Mouse (Mus musculus) hematopoietic stem cell, adult 5-6 weeks (primary cell): Measurements from ENCODE around the gene Cx3cl1. TPM values are rescaled to one million over a fixed set of nuclear protein-coding genes. Genes with fewer than 3 reads are reported as not detected.

Experiments used
- ATAC-seq, 2 experiments: fragments of 125-278 bp in 1 of 2; replicated peaks in 1 of 2; 2 replicates each; pipeline ENCODE4 v1.8.0; 2016 to 2017; ENCODE audit warnings: inconsistent platforms in 2 of 2, mild to moderate bottlenecking in 2 of 2, moderate number of reproducible peaks in 2 of 2, low read depth in 1 of 2, moderate TSS enrichment in 1 of 2; ENCODE audit not compliant: low FRiP score in 2 of 2, poor library complexity in 2 of 2, severe bottlenecking in 2 of 2, insufficient read depth in 1 of 2, low TSS enrichment in 1 of 2
- total RNA-seq: library from RNA; stranded (forward); fragments of 172-1452, 232-1000 nt; gene quantifications from 2 replicates; pipeline ENCODE4 v1.2.3, GENCODE M21; 2017

Gene Cx3cl1
- total RNA-seq, 1 experiment from 2014 or later = 0.55 TPM

DNA sequence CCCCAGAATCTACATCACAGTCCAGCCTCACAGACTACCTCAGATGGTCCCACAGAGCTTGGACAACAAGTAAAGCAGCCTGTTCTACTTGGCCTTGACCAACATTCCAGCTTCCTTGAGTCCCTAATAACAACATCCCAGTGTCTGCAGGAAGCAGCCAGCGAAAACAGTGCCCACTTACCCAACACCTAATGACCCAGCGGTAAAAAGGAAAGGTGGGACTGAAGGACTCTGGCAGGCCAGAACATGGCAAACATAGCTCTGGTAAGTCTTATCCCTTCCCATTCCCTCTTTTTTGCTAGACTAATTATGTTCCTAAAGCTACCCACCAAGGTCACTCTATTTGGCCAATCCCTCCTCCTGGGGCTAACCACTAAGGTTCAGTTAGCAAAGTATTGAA, 17.8 kb upstream of the Cx3cl1 start:
- no peak for ATAC-seq

DNA sequence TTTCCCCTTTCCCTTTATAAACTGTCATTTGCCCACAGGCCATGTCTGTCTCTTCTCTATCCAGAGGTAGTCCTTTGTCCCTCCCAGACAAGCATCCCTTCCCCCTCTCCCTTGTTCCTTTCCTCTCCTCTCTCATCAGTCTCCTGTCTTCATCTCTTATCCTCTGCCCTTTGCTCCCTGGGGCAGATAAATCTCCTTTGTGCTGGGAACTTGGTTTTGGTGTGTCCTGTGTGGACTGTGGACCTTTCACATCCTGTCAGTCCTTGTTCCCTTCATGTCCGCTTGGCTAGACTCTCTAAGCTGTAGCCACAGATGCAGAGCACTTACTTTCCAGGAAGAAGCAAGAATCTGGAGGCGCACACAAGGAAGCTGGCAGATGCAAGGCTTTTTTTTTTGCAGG, 17.3 kb upstream of the Cx3cl1 start:
- no peak for ATAC-seq

DNA sequence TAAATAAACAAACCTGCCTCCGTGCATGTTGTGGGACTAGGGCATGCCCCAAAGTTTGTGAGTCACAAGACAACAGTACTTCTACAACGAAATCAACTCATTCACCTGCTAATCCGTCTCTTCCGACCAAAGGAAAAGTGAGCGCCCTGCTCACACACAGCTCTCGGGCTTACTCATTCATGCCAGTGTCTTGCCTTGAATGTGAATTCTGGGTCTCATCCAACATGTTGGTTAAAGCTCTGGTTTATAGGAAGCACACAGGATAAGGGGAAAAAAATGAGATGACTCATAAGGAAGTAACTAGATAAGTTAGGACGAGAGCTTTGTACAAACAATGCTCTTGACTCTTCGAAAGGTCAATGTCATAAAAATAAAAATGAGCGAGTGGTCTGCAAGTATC, 4.8 kb upstream of the Cx3cl1 start:
- no peak for ATAC-seq

DNA sequence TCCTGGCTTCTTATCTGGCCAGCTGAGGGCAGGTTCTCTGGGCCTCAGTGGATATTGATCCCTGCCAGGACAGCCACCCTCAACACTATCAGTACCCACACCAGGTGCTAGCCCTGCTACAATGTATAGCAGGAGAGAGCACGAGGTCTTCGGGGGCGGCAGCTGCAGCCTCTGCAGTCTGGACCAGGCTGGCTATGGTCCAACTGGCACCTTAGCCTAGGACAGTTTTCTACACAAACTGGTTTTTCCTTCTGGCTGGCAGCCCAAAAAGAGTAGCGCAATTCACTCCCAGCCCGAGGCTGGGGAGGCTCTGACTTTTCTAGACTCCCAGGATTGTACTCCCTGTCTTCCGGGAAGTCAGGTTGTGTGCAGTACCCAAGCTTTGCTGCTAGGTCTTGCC, 864 bp upstream of the Cx3cl1 start:
- no peak for ATAC-seq

DNA sequence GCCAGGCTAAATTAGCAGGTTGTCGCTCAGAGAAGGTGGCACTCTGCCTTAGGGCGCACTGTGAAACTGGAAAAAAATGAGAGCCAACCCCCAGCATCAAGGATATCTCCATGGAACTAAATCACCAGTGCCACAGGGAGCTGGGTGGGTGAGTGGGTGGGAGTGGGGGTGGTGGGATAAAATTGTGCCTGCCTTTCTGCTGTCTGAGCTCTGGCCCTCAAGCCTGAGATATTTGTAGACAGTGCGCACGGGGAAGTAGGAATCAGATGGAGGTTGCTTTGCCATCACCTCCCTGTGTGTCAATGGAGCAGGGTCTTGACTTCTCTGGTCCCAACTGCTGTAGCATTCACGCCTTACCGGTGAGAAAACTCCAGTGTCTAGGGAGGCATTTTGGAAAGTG, 1.2 kb downstream of the Cx3cl1 start:
- ATAC-seq = no peak

DNA sequence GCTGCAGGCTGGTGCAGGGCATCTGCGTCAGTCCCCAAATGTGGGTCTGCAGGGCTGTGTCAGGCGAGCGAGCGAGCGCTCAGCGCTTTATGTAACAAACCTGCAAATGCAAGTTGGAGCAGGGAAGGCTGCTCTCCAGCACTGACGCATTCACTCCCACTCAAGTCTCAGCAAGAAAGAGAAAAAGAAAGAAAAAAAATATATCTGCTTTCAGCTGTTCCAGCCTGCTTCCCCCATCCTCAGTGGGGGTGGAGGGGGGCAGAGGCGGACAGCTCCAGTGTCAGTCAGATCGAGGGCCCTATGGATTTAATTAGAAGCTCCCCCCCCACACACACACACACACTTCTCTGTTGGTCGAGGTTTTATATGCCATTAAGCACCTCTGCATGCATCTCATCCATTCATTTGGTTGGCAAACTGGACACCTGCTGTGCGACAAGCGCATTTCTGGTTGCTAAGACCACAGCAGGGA, 1.9 kb downstream of the Cx3cl1 start:
- ATAC-seq = no peak

DNA sequence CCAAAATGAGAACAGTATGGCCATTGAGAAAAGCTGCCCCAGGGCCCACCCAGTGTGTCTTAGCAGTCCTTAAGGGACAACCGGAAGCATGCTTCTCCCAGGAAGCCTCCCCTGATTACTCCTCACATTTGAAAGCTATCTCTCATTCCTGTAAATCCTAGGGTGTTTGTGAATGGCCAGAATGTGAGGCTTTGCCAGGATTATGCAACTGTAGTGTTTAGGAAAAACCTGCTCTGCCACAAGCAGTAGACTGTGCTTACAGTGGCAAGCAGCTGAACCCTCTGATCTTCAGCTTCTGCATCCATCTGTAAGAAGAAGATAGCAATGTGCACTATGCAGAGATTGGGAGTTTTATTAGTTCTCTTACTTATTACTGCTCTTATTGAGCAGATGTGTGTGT, 2.8 kb downstream of the Cx3cl1 start:
- no peak for ATAC-seq

DNA sequence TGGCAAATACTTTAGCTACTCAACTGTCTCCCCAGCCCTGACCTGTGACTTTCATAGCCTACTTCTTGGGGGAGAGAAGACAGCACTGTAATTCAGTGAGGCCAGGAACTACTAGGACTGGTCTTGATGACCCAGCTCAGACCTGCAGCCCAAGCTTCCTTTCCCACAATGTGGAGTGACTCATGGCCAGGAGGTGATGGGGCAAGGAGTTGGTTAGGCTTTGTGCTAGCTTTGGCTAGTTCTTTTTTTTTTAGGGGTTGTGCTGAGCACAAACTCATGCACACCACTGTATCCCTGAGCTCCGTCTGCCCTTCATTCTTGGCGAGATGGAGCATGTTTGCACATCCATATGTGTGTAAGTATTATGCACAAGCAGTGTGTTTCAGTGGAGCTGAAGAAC, 4.5 kb downstream of the Cx3cl1 start:
- ATAC-seq = no peak

DNA sequence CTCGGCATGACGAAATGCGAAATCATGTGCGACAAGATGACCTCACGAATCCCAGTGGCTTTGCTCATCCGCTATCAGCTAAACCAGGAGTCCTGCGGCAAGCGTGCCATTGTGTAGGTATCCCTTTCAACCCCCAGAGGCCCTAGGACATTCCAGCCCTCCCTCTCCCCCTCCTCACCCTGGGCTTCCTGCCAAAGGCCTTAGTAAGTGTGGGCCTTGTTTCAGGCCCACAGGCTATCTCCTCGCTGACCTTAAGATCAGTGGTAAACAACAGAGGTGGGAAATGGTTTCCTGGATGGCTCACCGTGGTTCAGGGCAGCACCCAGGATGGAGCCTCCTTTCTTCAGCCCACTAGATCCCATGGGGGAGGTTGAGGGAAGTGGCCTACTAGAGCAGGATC, 6.2 kb downstream of the Cx3cl1 start:
- ATAC-seq = no peak

DNA sequence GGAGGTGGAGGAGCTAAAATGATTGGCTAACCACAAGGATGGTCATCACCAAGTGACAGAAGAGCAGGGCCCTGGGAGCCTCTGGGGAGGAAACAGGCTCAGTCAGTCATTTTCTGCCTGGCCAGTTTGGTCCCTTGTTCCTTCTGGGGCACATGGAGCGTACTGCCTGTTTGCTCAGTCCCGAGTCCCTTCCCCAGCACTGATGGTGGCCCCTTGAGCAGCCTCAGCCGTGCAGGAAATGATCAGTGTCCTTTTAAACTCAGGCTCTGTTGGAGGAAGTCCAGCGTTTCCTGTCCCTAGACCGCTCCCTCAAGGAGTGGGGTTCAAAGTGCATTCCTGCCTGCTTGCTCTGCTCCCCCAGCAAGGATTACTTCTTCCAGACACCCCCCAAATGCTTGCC, 6.7 kb downstream of the Cx3cl1 start:
- peak in 1 of 2 experiments; percentile 33; a peak in 2 of 4 replicates for ATAC-seq

DNA sequence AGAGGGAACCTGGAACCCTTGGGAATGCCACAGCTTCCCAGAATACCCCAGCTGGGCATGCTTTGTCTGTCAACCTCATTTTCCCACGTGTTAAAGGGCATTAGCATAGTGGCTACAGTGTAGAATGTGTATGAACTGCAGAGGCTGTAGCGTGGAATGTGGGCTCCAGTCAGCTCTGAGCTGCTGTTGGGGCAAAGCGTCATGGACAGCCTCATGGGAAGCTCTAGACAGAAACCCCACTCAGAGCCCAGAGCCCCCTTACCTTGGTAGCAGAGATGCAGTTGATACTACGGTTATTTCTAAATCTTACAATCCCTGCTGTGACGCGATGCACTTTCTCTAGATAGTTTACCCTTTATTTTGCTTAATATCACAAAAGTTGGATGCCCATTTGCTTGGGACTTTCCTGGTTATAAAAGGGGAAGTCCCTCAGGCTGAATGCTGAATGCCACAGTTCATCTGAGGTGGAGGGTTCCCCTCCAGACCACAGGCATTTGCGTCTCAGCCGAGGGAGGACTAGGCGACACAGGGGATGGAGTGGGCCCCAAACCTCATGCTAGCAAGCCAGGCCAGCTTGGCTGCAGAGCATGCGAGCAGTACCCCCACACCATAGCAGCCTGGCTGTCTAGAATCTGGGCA, 7.2 kb downstream of the Cx3cl1 start:
- ATAC-seq = peak; percentile 88 to 92

DNA sequence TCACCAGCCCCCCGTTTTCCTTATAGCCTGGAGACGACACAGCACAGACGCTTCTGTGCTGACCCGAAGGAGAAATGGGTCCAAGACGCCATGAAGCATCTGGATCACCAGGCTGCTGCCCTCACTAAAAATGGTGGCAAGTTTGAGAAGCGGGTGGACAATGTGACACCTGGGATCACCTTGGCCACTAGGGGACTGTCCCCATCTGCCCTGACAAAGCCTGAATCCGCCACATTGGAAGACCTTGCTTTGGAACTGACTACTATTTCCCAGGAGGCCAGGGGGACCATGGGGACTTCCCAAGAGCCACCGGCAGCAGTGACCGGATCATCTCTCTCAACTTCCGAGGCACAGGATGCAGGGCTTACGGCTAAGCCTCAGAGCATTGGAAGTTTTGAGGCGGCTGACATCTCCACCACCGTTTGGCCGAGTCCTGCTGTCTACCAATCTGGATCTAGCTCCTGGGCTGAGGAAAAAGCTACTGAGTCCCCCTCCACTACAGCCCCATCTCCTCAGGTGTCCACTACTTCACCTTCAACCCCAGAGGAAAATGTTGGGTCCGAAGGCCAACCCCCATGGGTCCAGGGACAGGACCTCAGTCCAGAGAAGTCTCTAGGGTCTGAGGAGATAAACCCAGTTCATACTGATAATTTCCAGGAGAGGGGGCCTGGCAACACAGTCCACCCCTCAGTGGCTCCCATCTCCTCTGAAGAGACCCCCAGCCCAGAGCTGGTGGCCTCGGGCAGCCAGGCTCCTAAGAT, 7.9 kb downstream of the Cx3cl1 start:
- no peak for ATAC-seq

DNA sequence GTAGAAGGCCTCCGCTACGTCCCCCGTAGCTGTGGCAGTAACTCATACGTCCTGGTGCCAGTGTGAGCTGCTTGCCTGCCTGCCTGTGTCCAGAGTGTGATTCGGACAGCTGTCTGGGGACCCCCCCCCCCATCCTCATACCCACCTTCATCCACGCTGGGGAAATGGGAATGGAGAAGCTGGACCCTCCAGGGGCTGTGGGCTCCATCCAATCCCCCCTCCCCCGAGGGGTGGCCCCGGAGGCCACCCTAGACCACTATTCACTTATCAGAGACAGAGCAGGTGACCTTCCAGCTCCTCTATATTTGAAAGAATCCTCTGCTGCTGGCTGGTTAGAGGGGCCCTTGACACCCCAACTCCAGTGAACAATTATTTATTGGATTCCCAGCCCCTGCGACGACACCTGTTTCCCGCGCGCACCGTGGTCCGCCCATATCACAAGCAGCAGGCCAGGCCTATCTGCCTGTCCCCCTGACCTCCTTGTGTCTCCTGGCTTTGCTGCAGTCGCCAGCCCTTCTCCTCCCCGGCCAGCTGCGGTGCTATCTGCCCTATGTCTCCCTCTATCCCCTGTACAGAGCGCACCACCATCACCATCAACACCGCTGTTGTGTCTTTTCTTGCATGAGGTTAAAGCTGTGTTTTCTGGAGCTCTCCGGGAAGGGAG, 8.8 kb downstream of the Cx3cl1 start:
- ATAC-seq = no peak

DNA sequence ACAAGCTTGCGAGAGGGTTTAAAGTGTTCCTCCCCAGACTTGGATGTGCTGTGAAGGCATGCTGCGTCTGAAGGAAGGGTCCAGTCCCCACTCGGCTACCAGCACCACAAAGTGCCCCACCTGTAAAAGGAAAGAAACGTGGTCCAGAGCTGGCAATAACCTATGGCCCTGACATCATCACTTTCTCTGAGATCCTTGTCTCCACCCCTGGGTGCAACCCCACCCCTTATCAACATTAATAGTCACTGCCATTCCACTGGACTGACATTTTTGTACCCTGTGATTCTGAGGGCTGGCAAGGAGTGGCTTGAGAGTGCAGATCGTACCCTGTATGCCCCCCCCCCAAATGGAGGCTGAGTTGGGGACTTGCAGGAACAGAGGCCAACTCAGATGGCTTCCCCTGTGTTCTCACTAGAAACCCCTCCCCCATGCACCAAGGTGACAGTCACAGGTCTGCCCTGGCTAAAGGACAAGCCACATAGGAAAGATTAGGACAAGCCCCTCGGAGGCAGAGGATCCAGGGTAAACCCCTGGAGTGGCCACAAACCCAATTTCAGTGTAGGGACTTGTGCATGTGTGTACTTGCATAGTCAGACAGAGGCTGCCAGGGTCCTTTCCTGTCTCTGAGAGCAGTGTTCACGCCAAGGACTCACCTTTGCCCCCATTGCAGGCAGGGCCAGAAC, 9.5 kb downstream of the Cx3cl1 start:
- no peak for ATAC-seq

DNA sequence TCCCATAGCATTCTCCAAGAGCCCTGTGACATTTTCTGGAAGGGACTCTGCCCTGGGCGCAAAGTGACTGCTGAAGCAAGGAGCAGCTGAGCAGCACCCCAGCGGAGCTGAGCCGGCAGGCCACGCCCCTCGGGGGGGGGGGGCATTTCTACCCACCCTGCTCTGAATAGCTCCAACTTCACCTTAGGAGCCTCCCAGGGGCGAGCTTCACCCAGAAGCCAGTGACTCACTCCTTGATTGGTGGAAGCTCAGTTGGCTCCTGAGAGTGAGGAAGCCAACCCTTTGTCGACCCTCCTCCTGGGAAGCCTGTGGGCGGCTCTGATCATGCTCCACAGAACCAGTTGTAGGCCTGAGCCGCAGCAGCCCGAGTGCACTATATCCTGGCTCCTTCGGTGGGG, 10.0 kb downstream of the Cx3cl1 start:
- ATAC-seq = no peak

DNA sequence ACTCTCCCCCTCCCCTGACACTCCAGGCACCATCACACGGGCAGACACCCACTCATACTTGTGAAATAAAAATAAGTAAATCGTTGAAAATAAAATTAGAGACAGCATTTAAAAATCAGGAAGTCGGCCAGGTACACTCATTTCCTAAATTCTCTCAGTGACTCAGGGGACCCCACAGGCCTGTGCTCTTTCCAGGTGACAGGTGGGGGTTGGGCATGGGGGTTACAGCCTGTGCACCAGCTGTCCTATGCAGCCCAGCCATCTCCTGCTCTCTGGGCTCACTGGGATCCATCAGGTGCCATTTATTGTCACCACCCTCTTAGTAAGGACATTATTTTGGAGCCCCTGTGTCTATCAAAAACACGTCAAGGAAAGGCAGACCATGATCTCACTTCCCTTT, 12.1 kb downstream of the Cx3cl1 start:
- ATAC-seq = no peak

DNA sequence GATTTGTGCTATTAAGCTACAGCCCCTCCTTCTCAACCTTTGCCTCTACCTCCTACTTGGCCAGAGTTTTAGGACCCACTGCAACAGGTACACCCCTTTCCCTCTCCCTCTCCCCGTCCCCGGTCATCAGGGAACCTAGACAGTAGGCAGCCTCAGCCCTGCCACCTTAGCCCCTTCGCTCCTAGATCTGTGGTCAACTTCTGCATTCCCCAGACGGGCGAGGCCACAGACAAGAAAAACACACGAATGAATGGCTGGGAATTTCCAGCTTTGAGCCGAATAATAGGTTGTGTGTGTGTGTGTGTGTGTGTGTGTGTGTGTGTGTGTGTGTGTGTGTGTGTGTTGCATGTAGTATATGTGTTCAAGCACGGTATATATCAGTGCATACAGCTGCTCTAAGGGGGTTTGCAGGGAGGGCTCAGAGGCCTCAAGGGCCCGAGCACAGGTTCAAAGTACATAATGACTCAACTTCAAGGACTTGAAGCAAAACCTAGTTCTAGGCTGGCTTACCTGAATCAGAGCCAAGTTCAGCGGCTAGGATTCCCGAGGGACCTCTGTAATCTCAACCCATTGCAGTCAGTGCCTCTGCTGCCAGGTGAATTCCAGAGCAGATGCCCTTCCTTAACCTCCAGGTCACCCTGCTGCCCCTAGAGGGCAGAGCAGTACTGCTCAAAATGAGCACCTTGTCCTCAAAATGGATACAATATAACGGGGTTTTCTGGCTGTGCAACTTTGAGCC, 13.6 kb downstream of the Cx3cl1 start:
- ATAC-seq = peak; percentile 55 to 75; a peak in 3 of 4 replicates
